Mouse (Mus musculus) CH12.LX (cell line): Measurements from ENCODE around the gene Aldob. TPM values are rescaled to one million over a fixed set of nuclear protein-coding genes. Genes with fewer than 3 reads are reported as not detected.

Experiments used
- DNase-seq: peaks from one replicate; pipeline ENCODE4 v3.0.0-alpha.2; 2013; ENCODE audit errors: extremely low read depth
- H3K27ac ChIP-seq: 2 replicates; pipeline ENCODE4 v1.5.1; 2012; ENCODE audit warnings: low read depth, mild to moderate bottlenecking, control low read depth, moderate library complexity; ENCODE audit not compliant: insufficient read depth
- H3K27me3 ChIP-seq: replicated peaks from 2 replicates; pipeline ENCODE3; 2012; ENCODE audit warnings: inconsistent platforms
- H3K36me3 ChIP-seq, 2 experiments: replicated peaks in 1 of 2; 2 replicates each; pipeline versions ENCODE3 to v1.6.1; 2012; ENCODE audit warnings: inconsistent platforms in 1 of 2, low read length in 1 of 2, mild to moderate bottlenecking in 1 of 2, mixed read lengths in 1 of 2, moderate library complexity in 1 of 2; ENCODE audit not compliant: control insufficient read depth in 1 of 2, insufficient read depth in 1 of 2
- H3K4me1 ChIP-seq, 2 experiments: 2 replicates each; pipeline ENCODE4 v1.6.1; 2012; ENCODE audit warnings: inconsistent platforms in 1 of 2, moderate library complexity in 1 of 2; ENCODE audit not compliant: insufficient read depth in 2 of 2, control insufficient read depth in 1 of 2
- H3K4me2 ChIP-seq: 2 replicates; pipeline ENCODE4 v1.6.1; 2012; ENCODE audit warnings: low read depth, mild to moderate bottlenecking, control low read depth; ENCODE audit not compliant: poor library complexity, insufficient read depth, severe bottlenecking
- H3K4me3 ChIP-seq, 3 experiments: fragments of 150-350 bp in 1 of 3; sonication (generic) in 1 of 3; replicated peaks in 1 of 3; 2 replicates each; pipeline versions ENCODE3 to v1.5.1; 2011 to 2012; ENCODE audit warnings: low read depth in 2 of 3, low read length in 2 of 3, mild to moderate bottlenecking in 2 of 3, moderate library complexity in 2 of 3, control low read depth in 1 of 3, improper control_type of control experiment in 1 of 3, inconsistent platforms in 1 of 3, mixed read lengths in 1 of 3; ENCODE audit not compliant: poor library complexity in 1 of 3
- H3K79me2 ChIP-seq: replicated peaks from 2 replicates; pipeline ENCODE4 v1.6.1; 2012; ENCODE audit warnings: mild to moderate bottlenecking, moderate library complexity; ENCODE audit not compliant: control insufficient read depth, poor library complexity, insufficient read depth, severe bottlenecking; ENCODE audit errors: extremely low read depth
- H3K9ac ChIP-seq: 2 replicates; pipeline ENCODE4 v1.6.1; 2012; ENCODE audit warnings: low read depth, mild to moderate bottlenecking, control low read depth, moderate library complexity; ENCODE audit not compliant: insufficient read depth
- H3K9me3 ChIP-seq: replicated peaks from 2 replicates; pipeline ENCODE3; 2012; ENCODE audit warnings: low read length, inconsistent platforms, mixed read lengths
- BHLHE40 ChIP-seq: IDR thresholded peaks from 2 replicates; pipeline ENCODE4 v1.6.1; 2011; ENCODE audit warnings: mild to moderate bottlenecking, low read depth, low read length, improper control_type of control experiment
- CHD1 ChIP-seq: IDR thresholded peaks from 2 replicates; pipeline ENCODE4 v1.6.1; 2012; ENCODE audit warnings: low read depth, low read length, improper control_type of control experiment, inconsistent platforms
- CHD2 ChIP-seq: IDR thresholded peaks from 2 replicates; pipeline ENCODE4 v1.6.1; 2011; ENCODE audit warnings: low read length, improper control_type of control experiment
- CTCF ChIP-seq, 2 experiments: IDR thresholded peaks in 1 of 2; conservative IDR thresholded peaks in 1 of 2; 2 replicates each; pipeline ENCODE4 v1.5.1; 2011 to 2012; ENCODE audit warnings: low read depth in 2 of 2, low read length in 2 of 2, improper control_type of control experiment in 1 of 2, inconsistent platforms in 1 of 2, mild to moderate bottlenecking in 1 of 2, moderate library complexity in 1 of 2
- E2F4 ChIP-seq: IDR thresholded peaks from 2 replicates; pipeline ENCODE4 v1.6.1; 2011; ENCODE audit warnings: low read depth, low read length, improper control_type of control experiment; ENCODE audit not compliant: insufficient replicate concordance
- ELF1 ChIP-seq: IDR thresholded peaks from 2 replicates; pipeline ENCODE4 v1.6.1; 2014; ENCODE audit warnings: low read depth, mild to moderate bottlenecking, inconsistent platforms, low read length, improper control_type of control experiment
- EP300 ChIP-seq: IDR thresholded peaks from 2 replicates; pipeline ENCODE4 v1.6.1; 2011; ENCODE audit warnings: low read length, improper control_type of control experiment
- ETS1 ChIP-seq: conservative IDR thresholded peaks from 2 replicates; pipeline ENCODE4 v1.6.1; 2012; ENCODE audit warnings: low read depth, mild to moderate bottlenecking, inconsistent platforms, low read length, improper control_type of control experiment, moderate library complexity
- JUN ChIP-seq: IDR thresholded peaks from 2 replicates; pipeline ENCODE4 v1.6.1; 2011; ENCODE audit warnings: low read depth, mild to moderate bottlenecking, low read length, improper control_type of control experiment, moderate library complexity; ENCODE audit not compliant: insufficient read depth
- JUND ChIP-seq: conservative IDR thresholded peaks from 2 replicates; pipeline ENCODE4 v1.6.1; 2011; ENCODE audit warnings: low read depth, low read length, improper control_type of control experiment
- KAT2A ChIP-seq: IDR thresholded peaks from 2 replicates; pipeline ENCODE4 v1.6.1; 2012; ENCODE audit warnings: low read length, improper control_type of control experiment, inconsistent platforms; ENCODE audit not compliant: insufficient replicate concordance
- MAFK ChIP-seq: IDR thresholded peaks from 2 replicates; pipeline ENCODE4 v1.6.1; 2011; ENCODE audit warnings: low read length, improper control_type of control experiment; ENCODE audit not compliant: insufficient replicate concordance
- MAZ ChIP-seq: IDR thresholded peaks from 2 replicates; pipeline ENCODE4 v1.6.1; 2012; ENCODE audit warnings: low read depth, mild to moderate bottlenecking, inconsistent platforms, low read length, improper control_type of control experiment, moderate library complexity
- MXI1 ChIP-seq: IDR thresholded peaks from 2 replicates; pipeline ENCODE4 v1.6.1; 2011; ENCODE audit warnings: mild to moderate bottlenecking, low read depth, low read length, improper control_type of control experiment
- NELFE ChIP-seq: IDR thresholded peaks from 2 replicates; pipeline ENCODE4 v1.6.1; 2011; ENCODE audit warnings: low read depth, low read length, improper control_type of control experiment
- NRF1 ChIP-seq: IDR thresholded peaks from 2 replicates; pipeline ENCODE4 v1.6.1; 2014; ENCODE audit warnings: low read depth, mild to moderate bottlenecking, inconsistent platforms, low read length, improper control_type of control experiment, moderate library complexity
- POLR2A ChIP-seq: IDR thresholded peaks from 2 replicates; pipeline ENCODE4 v1.6.1; 2011; ENCODE audit warnings: low read depth, mild to moderate bottlenecking, improper control_type of control experiment, low read length
- RAD21 ChIP-seq: IDR thresholded peaks from 2 replicates; pipeline ENCODE4 v1.6.1; 2011; ENCODE audit warnings: low read depth, mild to moderate bottlenecking, low read length, improper control_type of control experiment, moderate library complexity
- SIN3A ChIP-seq: IDR thresholded peaks from 2 replicates; pipeline ENCODE4 v1.6.1; 2012; ENCODE audit warnings: low read length, improper control_type of control experiment, inconsistent platforms
- TCF12 ChIP-seq: IDR thresholded peaks from 2 replicates; pipeline ENCODE4 v1.6.1; 2014; ENCODE audit warnings: low read depth, mild to moderate bottlenecking, inconsistent platforms, low read length, improper control_type of control experiment
- USF1 ChIP-seq: IDR thresholded peaks from 2 replicates; pipeline ENCODE4 v1.6.1; 2014; ENCODE audit warnings: low read depth, mild to moderate bottlenecking, inconsistent platforms, low read length, improper control_type of control experiment
- USF2 ChIP-seq: conservative IDR thresholded peaks from 2 replicates; pipeline ENCODE4 v1.6.1; 2011; ENCODE audit warnings: low read depth, low read length, improper control_type of control experiment
- ZC3H11A ChIP-seq: IDR thresholded peaks from 2 replicates; pipeline ENCODE4 v1.6.1; 2012; ENCODE audit warnings: low read depth, mild to moderate bottlenecking, inconsistent platforms, low read length, improper control_type of control experiment
- ZNF384 ChIP-seq: IDR thresholded peaks from 2 replicates; pipeline ENCODE4 v1.6.1; 2012; ENCODE audit warnings: low read depth, low read length, improper control_type of control experiment, inconsistent platforms
- dilution Hi-C: fragments of 300-500 bp; cut with MboI; formaldehyde crosslinking; loops from 2 replicates; pipeline ENCODE4 v1.14.3; 2020; ENCODE audit warnings: low sequenced_read_pairs; ENCODE audit not compliant: extremely low pct_unique_long_range_greater_than_20kb, extremely low pct_ligation_motif_present
- in situ Hi-C: fragments of 300-500 bp; cut with MboI; formaldehyde crosslinking; loops from 3 replicates; pipeline ENCODE4 v1.14.3; 2019; ENCODE audit warnings: low sequenced_read_pairs, low pct_ligation_motif_present, low pct_unique_long_range_greater_than_20kb, mixed read lengths
- polyA plus RNA-seq: library from polyadenylated mRNA; unstranded; fragments of >175 nt; gene quantifications from 2 replicates; pipeline ENCODE4 v1.2.1, GENCODE M21; 2012; ENCODE audit warnings: low read depth; ENCODE audit not compliant: insufficient read length
- total RNA-seq, 2 experiments: library from RNA; depleted of rRNA; stranded (reverse); fragments of 300-350 nt in 1 of 2; fragments of >200 nt in 1 of 2; gene quantifications; 2 replicates each; pipeline ENCODE4 v1.2.3; 2012 to 2014

The Aldob gene
- total and polyA plus RNA-seq, 3 experiments, result not detected

- Histone ChIP-seq H3K4me1 (no peaks in the 10 kb centered on the region), H3K4me2 (no peak overlapping the region), H3K9ac (no peak overlapping the region), H3K79me2 (no peaks in the 10 kb centered on the region), H3K9me3 (no peaks in the 10 kb centered on the region), H3K36me3 (no peaks in the 10 kb centered on the region), H3K27me3 (no peaks in the 10 kb centered on the region), H3K4me3 (no peak overlapping the region), H3K27ac (no peak overlapping the region)
- DNase-seq, result no peak
- TF ChIP-seq ETS1, result no peak
- no peak for TF ChIP-seq CHD1
- no peak for TF ChIP-seq ELF1
- TF ChIP-seq NELFE, result no peak
- TF ChIP-seq POLR2A, result no peak
- TF ChIP-seq RAD21, result no peak
- in situ Hi-C loops, result no loop called here
- dilution Hi-C loops, result no loop called here
Measured at GRCm38 (mm10) chr4:49581256-49581655, 31.9 kb upstream of the Aldob start.

DNA sequence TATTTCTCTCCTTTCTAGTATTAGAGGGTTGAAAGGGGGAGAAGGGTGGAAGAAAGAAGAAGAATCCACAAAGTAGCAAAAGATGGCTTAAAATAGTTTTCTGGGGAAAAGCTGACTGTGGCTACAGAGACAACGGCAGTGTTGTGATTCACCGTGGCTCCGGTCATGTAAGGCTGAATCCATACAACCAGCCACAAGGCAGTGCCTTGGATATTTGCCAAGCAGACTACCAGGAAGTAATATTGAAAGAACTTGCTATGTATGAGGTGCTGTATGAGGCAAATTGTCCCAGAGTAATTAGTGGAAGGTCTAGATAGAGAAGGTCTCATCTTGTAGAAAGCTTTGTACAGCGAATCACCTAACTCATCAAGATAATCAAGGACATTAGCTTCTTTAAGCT, 22.8 kb upstream of the Aldob start:
- TF ChIP-seq E2F4 (no peak), ZNF384 (no peak), BHLHE40 (no peak), EP300 (no peak), CTCF (conservative IDR thresholded peaks at IDR 0.05 in 1 of 2, IDR thresholded peaks at IDR 0.05 in 1 of 2; ENCODE audit: low read depth in 2 of 2, low read length in 2 of 2) (no peak), JUND (no peak), NRF1 (no peak), MAFK (no peak), ETS1 (no peak), CHD2 (no peak), MXI1 (no peak), CHD1 (no peak), USF2 (no peak), ZC3H11A (no peak), TCF12 (no peak), JUN (no peak), MAZ (no peak), SIN3A (no peak), KAT2A (no peak), USF1 (no peak)
- H3K4me1 ChIP-seq, result 0 out of 4 replicates have a peak, but pooled peaks cover 0 to 3% of the 10 kb centered on the region in 2 experiments
- no peaks in the 10 kb centered on the region for H3K9me3 ChIP-seq
- DNase-seq, result no peak
- in situ Hi-C loops (no loop called here), dilution Hi-C loops (no loop called here)
- H3K4me3 ChIP-seq, result no peak overlapping the region
- no peaks in the 10 kb centered on the region for H3K27me3 ChIP-seq
- H3K36me3 ChIP-seq, result no peaks in the 10 kb centered on the region
- H3K79me2 ChIP-seq, result no peaks in the 10 kb centered on the region
- H3K27ac ChIP-seq, result no peak overlapping the region
- H3K4me2 ChIP-seq, result no peak overlapping the region
- H3K9ac ChIP-seq, result no peak overlapping the region
